Mouse (Mus musculus): Measurements from ENCODE around the gene Otol1. TPM values are rescaled to one million over a fixed set of nuclear protein-coding genes. Genes with fewer than 3 reads are reported as not detected.

Gene Otol1
- polyA plus RNA-seq, 1 experiment, result not detected

DNA sequence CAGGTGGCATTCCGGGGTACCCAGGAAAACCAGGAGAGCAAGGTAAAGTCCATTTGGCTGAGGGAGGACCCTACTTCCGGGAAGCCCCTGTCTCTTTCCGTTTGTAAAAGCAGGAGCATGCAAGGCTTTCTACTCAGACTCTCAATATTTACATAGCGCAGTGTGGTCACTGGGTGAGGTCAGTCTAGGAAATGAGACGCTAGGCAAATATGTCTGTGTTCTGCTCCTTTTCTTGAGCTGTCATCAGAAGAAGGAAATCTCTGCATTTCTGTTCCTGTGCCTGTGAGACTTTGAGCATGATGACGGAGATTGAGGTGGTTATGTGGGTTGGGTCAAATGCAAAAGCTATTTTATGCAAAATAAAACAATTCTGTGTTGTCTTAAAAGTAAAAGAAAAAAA is 19.2 kb downstream of the Otol1 start:
- H3K36me3 ChIP-seq (replicated peaks; ENCODE audit: low read length), result no peaks in the 10 kb centered on the region
- no peaks in the 10 kb centered on the region for H3K4me1 ChIP-seq
- TF ChIP-seq FLI1 (IDR thresholded peaks at IDR 0.05; ENCODE audit: low read length), result no peak
- TF ChIP-seq GATA1 (IDR thresholded peaks at IDR 0.05; ENCODE audit: borderline replicate concordance, low read length), result no peak
- no peaks in the 10 kb centered on the region for H3K27me3 ChIP-seq (replicated peaks)
- H3K4me3 ChIP-seq (replicated peaks), result no peak overlapping the region
- peaks cover 13% of the 10 kb centered on the region; the same call in 1 of the 2 replicates for H3K9me3 ChIP-seq

DNA sequence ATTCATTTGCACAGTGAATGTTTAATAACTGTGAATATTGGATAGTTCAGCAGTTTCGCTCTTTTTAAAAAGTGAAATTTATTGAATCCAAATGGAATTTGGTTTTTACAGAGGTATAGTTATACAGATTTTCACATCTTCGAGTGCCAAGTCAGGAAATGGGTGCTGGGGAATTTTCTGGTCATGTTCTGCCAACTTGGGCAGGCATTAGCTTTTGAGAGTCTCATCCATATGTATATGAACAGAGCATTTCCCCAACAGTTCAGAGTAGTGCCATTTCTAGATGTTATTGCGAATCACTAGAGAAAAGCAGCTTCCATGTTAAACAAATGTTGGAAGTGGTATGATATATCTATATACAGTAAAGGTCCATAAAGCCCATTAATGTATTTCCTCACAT is 21.8 kb downstream of the Otol1 start:
- no peak overlapping the region for H3K4me3 ChIP-seq (replicated peaks)
- no peaks in the 10 kb centered on the region for H3K27me3 ChIP-seq (replicated peaks)
- TF ChIP-seq GATA1 (IDR thresholded peaks at IDR 0.05; ENCODE audit: borderline replicate concordance, low read length) (no peak), FLI1 (IDR thresholded peaks at IDR 0.05; ENCODE audit: low read length) (no peak)
- no peaks in the 10 kb centered on the region for H3K36me3 ChIP-seq (replicated peaks; ENCODE audit: low read length)
- no peaks in the 10 kb centered on the region for H3K4me1 ChIP-seq
- peaks cover 13% of the 10 kb centered on the region; the same call in 1 of the 2 replicates for H3K9me3 ChIP-seq

- Histone ChIP-seq H3K36me3 (replicated peaks; ENCODE audit: low read length) (no peaks in the 10 kb centered on the region), H3K4me3 (replicated peaks) (no peak overlapping the region), H3K27me3 (replicated peaks) (no peaks in the 10 kb centered on the region), H3K4me1 (no peaks in the 10 kb centered on the region), H3K9me3 (peaks cover 4% of the 10 kb centered on the region)
- TF ChIP-seq FLI1 (IDR thresholded peaks at IDR 0.05; ENCODE audit: low read length), result no peak
- no peak for TF ChIP-seq GATA1 (IDR thresholded peaks at IDR 0.05; ENCODE audit: borderline replicate concordance, low read length)
Measured at GRCm38 (mm10) chr3:70035593-70035992, 28.2 kb downstream of the Otol1 start.

Other genes starting within 250 kb of the Otol1 start
- gene Sptssb, start 147.7 kb upstream of the Otol1 start, polyA plus RNA-seq (2012; ENCODE audit: insufficient read depth, low replicate concordance), result not detected in 2 replicates

All from megakaryocyte, embryonic 14.5 days (primary cell).